Mouse (Mus musculus): ENCODE data around the gene Btbd2. TPM values are rescaled to one million over a fixed set of nuclear protein-coding genes. Genes with fewer than 3 reads are reported as not detected.

Btbd2 gene
- polyA plus RNA-seq, 1 experiment = 22.1 TPM

DNA sequence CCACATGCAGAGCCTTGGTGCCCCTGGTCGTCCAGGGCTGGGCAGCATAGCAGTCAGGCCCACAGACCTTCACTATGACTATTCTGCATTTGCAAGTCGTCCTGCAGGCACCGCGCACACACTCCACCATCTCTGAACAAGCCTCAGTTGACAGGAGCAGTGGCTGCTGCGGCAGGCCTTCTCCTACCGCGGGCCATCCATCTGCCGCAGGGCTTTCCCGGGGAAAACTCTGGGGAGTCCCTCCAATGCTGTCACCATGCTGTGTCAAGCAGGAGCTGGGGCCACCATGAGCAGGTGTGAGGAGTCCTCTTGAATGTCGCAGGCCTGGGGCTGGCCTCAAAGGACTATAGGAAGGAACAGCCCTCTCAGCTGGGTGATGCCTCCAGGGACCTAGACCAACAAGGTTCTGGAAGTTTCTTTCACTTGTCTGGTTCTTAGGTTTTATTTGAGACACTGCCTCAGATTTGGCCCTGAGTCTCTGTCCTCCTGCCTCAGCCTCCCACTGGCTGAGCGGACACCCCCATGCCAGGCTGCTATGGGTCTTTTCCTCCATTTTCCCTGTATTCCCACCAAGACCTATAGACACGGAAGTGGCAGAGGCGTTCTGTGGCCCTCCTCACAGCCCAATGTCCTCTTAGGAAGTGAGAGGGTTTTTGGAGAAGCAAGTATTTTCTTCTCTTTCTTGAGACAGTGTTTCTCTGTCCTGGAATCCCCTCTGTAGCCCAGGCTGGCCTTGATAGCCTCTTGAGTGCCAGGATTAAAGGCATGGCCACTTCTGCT lies 37.5 kb upstream of the Btbd2 start:
- whole genome bisulfite sequencing = 70% methylated on average over 13 of the region's 13 CpGs
- TF ChIP-seq POLR2A (IDR thresholded peaks at IDR 0.05; ENCODE audit: borderline replicate concordance, control insufficient read depth, low read depth, low read length) (0 out of 2 replicates have a peak, but pooled peaks have one; percentile 36), CTCF (IDR thresholded peaks at IDR 0.05; ENCODE audit: control insufficient read depth, insufficient read depth, low read length) (no peak)
- no peak overlapping the region for H3K4me3 ChIP-seq (replicated peaks; ENCODE audit: control insufficient read depth, low read depth, low read length)
- H3K4me1 ChIP-seq (ENCODE audit: control insufficient read depth, insufficient read depth, low read length) = peaks cover 41% of the 10 kb centered on the region
- H3K27ac ChIP-seq (ENCODE audit: control insufficient read depth, insufficient read depth, low read depth, low read length, poor library complexity) = peak overlapping the region; percentile 93

DNA sequence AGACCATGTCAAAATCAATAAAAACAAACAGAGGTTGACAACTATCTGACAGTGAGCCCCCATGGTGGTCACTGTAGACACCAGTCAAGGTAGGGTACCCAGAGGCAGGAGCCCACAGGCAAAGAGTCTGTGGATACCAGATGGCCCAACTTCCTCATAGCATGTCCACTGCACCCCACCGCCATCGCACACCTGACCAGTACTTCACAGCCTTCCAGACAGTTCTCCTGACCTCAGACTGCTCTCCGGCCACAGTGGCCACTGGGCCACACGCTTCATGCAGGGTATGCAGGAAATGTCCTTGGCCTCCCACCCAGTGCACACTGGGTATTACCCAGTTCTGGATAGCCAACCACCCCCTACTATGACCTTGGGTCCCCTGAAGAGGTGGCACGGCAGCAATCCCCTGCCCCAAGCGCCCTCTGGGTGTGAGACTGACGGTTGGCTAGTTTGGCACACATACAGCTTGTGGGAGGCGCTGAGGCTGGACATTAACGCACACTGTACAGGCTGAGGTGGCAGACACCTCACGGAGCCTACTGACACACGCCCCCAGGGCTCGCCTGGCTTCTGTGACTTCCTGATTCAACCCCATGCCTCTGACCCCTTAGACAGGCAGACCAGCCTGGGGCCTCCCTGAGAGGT lies 36.7 kb upstream of the Btbd2 start:
- H3K27ac ChIP-seq (ENCODE audit: control insufficient read depth, insufficient read depth, low read depth, low read length, poor library complexity) = peak overlapping the region; percentile 93
- peak overlapping the region; percentile 8 for H3K4me3 ChIP-seq (replicated peaks; ENCODE audit: control insufficient read depth, low read depth, low read length)
- WGBS = 38% methylated on average over 12 of the region's 12 CpGs
- peaks cover 39% of the 10 kb centered on the region for H3K4me1 ChIP-seq (ENCODE audit: control insufficient read depth, insufficient read depth, low read length)
- TF ChIP-seq POLR2A (IDR thresholded peaks at IDR 0.05; ENCODE audit: borderline replicate concordance, control insufficient read depth, low read depth, low read length) = no peak
- no peak for TF ChIP-seq CTCF (IDR thresholded peaks at IDR 0.05; ENCODE audit: control insufficient read depth, insufficient read depth, low read length)

DNA sequence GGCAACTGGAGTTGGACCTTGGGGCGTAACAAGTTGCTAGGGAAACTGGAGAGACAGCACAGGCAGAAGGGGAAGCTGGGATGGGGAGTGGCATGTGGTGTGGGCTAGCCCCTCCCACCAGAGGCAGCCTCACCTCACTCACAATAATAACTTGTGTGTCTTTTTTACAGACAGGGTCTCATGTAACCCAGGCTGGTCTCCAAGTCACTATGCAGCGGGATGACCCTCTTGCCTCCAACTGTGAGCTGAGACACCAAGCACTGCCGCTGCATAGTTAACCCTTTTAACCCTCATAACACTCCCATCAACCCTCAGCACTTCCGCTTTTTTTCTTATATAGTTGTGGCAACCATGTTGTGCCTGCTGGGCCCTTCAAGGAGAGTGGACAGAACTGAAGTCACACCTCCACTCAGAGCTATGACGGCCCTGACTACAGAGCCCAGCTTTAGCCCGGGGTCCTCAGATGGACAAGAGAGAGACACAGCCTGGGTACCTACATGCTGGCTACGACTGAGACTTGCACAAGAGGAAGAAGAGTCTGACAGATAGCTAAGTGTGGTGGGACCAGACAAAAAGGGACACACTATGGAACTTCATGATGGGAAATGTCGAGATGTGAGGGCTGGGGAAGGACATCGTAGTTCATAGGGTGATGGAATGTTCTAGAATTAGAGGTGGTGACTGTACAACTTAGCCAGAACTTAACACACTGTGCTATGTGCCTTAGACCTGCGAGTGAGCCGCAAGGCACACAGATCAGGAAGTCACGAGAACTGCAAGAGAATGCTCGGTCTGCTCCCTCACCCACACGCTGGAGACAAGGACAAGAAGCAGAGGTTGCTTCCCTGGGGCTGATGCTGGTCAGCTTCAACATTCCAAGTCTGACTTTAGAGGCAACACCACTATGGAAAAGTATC lies 35.6 kb upstream of the Btbd2 start:
- peak overlapping the region; percentile 46 for H3K4me3 ChIP-seq (replicated peaks; ENCODE audit: control insufficient read depth, low read depth, low read length)
- H3K27ac ChIP-seq (ENCODE audit: control insufficient read depth, insufficient read depth, low read depth, low read length, poor library complexity) = peak overlapping the region; percentile 93
- peaks cover 30% of the 10 kb centered on the region for H3K4me1 ChIP-seq (ENCODE audit: control insufficient read depth, insufficient read depth, low read length)
- TF ChIP-seq POLR2A (IDR thresholded peaks at IDR 0.05; ENCODE audit: borderline replicate concordance, control insufficient read depth, low read depth, low read length) = no peak
- TF ChIP-seq CTCF (IDR thresholded peaks at IDR 0.05; ENCODE audit: control insufficient read depth, insufficient read depth, low read length) = peak; percentile 6; the same call in 1 of the 2 replicates
- 18% methylated on average over 14 of the region's 14 CpGs for WGBS

DNA sequence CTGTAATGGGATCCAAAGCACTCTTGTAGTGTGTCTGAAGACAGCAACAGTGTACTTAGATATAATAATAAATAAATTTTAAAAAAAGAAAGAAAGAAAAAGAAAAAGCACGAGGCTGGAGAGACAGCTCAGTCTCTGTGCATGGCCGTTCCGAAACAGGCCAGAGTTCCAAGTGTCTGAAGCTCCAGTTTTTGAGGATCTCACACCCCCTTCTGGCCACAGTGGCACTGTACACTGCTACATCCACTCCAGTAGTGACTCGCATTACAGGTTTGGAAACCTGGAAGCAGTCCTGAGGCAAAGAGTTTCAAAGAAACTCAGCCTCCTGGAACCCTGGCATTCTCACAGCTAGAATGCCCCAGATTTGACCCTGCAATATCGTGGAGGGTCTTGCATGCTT lies 31.0 kb upstream of the Btbd2 start:
- Histone ChIP-seq H3K4me1 (ENCODE audit: control insufficient read depth, insufficient read depth, low read length) (peaks cover 20% of the 10 kb centered on the region), H3K4me3 (replicated peaks; ENCODE audit: control insufficient read depth, low read depth, low read length) (no peak overlapping the region), H3K27ac (ENCODE audit: control insufficient read depth, insufficient read depth, low read depth, low read length, poor library complexity) (no peak overlapping the region)
- TF ChIP-seq CTCF (IDR thresholded peaks at IDR 0.05; ENCODE audit: control insufficient read depth, insufficient read depth, low read length) = peak; percentile 73
- no peak for TF ChIP-seq POLR2A (IDR thresholded peaks at IDR 0.05; ENCODE audit: borderline replicate concordance, control insufficient read depth, low read depth, low read length)
- 30% methylated on average over 5 of the region's 5 CpGs for WGBS

DNA sequence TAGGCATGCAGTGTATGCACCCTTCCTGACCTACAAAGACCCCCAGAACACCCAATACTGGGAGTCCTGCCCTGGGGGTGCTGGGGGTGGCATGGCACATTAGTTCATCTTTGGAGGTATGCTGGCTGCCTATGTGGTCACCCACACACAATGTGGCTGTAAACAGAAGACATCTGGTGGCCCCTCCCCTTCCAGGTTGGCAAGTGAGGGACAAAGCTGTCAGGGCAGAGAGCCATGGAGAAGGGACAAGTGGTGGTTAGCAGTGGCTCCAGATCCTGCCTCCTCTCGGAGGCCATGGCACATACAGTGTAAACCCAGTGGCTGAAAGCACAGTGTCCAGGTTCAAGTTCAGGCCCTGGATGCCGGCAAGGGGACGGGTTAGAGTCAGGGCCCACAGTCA lies 29.7 kb upstream of the Btbd2 start:
- H3K4me3 ChIP-seq (replicated peaks; ENCODE audit: control insufficient read depth, low read depth, low read length) = no peak overlapping the region
- TF ChIP-seq POLR2A (IDR thresholded peaks at IDR 0.05; ENCODE audit: borderline replicate concordance, control insufficient read depth, low read depth, low read length) (no peak), CTCF (IDR thresholded peaks at IDR 0.05; ENCODE audit: control insufficient read depth, insufficient read depth, low read length) (no peak)
- peaks cover 14% of the 10 kb centered on the region for H3K4me1 ChIP-seq (ENCODE audit: control insufficient read depth, insufficient read depth, low read length)
- H3K27ac ChIP-seq (ENCODE audit: control insufficient read depth, insufficient read depth, low read depth, low read length, poor library complexity) = peak overlapping the region; percentile 34; the same call in 1 of the 2 replicates
- 86% methylated on average over 3 of the region's 3 CpGs for WGBS

DNA sequence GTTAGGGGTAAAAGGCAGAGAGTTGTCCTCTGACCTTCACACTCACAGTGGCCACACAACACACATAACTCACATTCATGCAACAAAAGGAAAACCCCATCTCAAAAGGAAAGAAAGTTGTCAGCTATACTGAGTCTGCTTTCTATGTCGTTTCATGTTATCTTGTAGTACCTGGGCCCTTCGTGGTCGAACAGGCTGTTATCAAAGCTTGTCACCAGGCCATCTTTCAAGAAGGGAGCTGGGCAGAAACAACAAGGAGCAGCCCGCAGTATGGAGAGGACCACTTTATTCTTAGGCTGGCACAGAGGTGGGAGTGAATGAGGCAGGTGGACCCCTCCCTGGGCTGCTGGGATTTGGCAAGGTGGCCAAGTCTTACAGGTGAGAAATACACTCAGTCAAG lies 28.1 kb upstream of the Btbd2 start:
- Histone ChIP-seq H3K4me3 (replicated peaks; ENCODE audit: control insufficient read depth, low read depth, low read length) (no peak overlapping the region), H3K27ac (ENCODE audit: control insufficient read depth, insufficient read depth, low read depth, low read length, poor library complexity) (peak overlapping the region; percentile 74), H3K4me1 (ENCODE audit: control insufficient read depth, insufficient read depth, low read length) (peaks cover 9% of the 10 kb centered on the region)
- 55% methylated on average over 4 of the region's 4 CpGs for WGBS
- TF ChIP-seq POLR2A (IDR thresholded peaks at IDR 0.05; ENCODE audit: borderline replicate concordance, control insufficient read depth, low read depth, low read length) = no peak
- TF ChIP-seq CTCF (IDR thresholded peaks at IDR 0.05; ENCODE audit: control insufficient read depth, insufficient read depth, low read length) = no peak

DNA sequence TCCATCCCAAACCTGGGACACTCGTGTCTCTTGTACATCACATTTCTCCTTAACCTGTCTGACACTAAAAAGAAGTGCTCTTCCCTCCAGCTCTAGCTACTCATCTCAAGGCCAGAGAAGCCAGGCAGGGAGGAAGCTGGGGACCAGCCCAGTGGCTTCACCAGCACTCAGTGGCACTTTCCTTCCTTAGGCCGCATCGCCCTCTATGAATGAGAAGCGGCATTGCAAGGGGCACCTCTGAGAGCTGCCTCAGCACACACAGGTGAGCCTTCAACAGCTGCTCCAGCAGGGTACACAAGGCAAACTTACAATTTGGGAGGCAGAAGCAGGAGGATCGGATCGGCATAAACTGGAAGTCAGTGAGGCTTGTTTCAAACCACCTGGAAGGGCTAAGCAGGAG lies 27.3 kb upstream of the Btbd2 start:
- Histone ChIP-seq H3K27ac (ENCODE audit: control insufficient read depth, insufficient read depth, low read depth, low read length, poor library complexity) (peak overlapping the region; percentile 56; the same call in 1 of the 2 replicates), H3K4me3 (replicated peaks; ENCODE audit: control insufficient read depth, low read depth, low read length) (no peak overlapping the region), H3K4me1 (ENCODE audit: control insufficient read depth, insufficient read depth, low read length) (peaks cover 16% of the 10 kb centered on the region)
- peak; percentile 95 for TF ChIP-seq CTCF (IDR thresholded peaks at IDR 0.05; ENCODE audit: control insufficient read depth, insufficient read depth, low read length)
- TF ChIP-seq POLR2A (IDR thresholded peaks at IDR 0.05; ENCODE audit: borderline replicate concordance, control insufficient read depth, low read depth, low read length) = no peak
- WGBS = 36% methylated on average over 6 of the region's 6 CpGs

All from bone marrow, adult 2 months (tissue).